Mouse (Mus musculus): ENCODE data around the gene M6pr. TPM values are rescaled to one million over a fixed set of nuclear protein-coding genes. Genes with fewer than 3 reads are reported as not detected.

Gene M6pr
- 45.9 TPM for polyA plus RNA-seq (2014; fragmentation: Illumina TruSeq; extraction: RNeasy Lipid Tissue Mini Kit (QIAGEN cat#74804); ENCODE audit: low read depth, low replicate concordance)

DNA sequence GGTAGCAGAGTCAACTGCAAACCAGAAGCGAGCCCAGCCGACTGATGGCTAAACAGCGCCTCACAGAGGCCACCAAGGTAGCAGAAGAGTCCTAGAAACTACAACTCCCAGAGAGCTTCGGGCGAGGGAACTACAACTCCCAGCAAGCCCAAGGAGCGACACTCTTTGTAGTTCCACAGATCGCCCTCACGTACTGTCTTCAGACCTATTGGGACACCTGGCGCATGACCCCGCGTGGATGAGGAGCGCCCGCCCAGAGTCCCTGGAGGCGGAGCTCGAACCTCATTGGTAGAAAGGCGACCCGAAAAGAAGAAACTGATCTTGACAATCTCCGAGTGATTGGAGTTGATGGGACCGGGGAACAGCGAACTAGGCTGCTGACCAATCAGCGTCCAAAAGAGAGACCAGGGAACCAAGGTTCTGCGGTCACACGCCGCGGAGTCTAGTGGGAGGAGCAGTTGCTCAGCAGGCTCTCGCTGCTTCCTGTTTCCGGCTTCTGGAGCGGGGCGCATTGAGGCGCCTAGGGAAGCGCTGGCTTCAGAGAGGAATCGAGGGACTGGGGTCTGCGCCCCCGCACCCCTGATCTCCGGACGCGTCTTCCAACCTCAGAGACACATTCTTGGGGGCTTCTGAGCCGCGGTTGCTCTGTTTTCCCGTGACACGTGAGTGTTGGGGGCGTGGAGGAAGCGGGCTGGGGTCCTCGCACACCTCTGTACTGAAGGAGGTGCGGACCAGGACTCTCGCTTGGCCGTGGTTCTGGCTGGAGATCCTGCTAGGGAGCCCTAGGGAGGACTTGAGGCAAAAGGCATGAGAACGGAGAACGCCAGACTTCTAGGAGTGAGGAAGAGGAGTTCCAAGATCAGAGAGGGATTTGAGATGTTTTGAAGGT lies at the start of gene M6pr:
TSS of gene M6pr (plus strand) at position 216 of the 889 bp plus-strand sequence.

GRCm38 (mm10) chr6:122282782-122283181 lies 25.7 kb upstream of the M6pr start, which contains the start of gene Klrg1:
Gene Klrg1, minus strand, starts transcription at chr6:122282882.

DNA sequence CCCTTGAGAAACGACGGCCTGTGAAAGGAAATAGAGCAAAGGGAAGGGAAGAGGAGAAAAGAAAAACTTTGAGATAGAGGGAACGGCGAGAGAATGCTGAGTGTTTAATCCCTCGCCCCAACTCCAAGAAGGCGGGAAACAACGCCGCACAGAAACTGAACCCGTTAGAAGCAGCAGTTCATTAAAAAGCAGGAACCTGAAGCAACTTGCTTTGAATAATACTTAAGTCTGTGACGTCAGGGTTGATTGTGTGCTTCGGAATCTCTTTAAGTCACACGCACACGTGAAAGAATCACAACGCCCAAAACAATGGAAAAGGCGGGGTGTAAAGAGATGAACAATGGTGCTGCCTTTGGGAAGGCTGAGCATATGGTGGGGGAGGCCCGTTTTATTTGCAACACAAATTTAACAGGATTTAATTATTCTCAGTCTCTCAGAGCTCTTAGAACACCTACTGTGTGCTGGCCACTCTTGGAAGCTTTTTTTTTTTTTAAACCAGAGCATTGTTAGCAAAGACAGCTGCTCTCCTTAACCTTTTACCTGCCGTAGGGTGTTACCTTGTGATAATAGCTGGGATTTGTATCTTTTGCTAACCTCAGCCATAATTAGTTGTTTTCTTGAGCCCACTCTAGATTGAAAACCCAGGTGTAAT lies 32.0 kb downstream of the M6pr start, which contains the start of gene Phc1:
TSS of gene Phc1 (minus strand) at position 213 of the 652 bp plus-strand sequence.

Other genes starting within 250 kb of the M6pr start
- 0.14 TPM for gene Klrg1, start 25.8 kb upstream of the M6pr start, polyA plus RNA-seq (2014; fragmentation: Illumina TruSeq; extraction: RNeasy Lipid Tissue Mini Kit (QIAGEN cat#74804); ENCODE audit: low read depth, low replicate concordance)
- gene Phc1, start 31.8 kb downstream of the M6pr start, polyA plus RNA-seq (2014; fragmentation: Illumina TruSeq; extraction: RNeasy Lipid Tissue Mini Kit (QIAGEN cat#74804); ENCODE audit: low read depth, low replicate concordance): 35.1 TPM
- gene Rimklb, start 190.0 kb downstream of the M6pr start, polyA plus RNA-seq (2014; fragmentation: Illumina TruSeq; extraction: RNeasy Lipid Tissue Mini Kit (QIAGEN cat#74804); ENCODE audit: low read depth, low replicate concordance): 197 TPM
- 11.4 TPM for gene Mfap5, start 197.1 kb downstream of the M6pr start, polyA plus RNA-seq (2014; fragmentation: Illumina TruSeq; extraction: RNeasy Lipid Tissue Mini Kit (QIAGEN cat#74804); ENCODE audit: low read depth, low replicate concordance)
- not detected for gene Aicda, start 245.1 kb downstream of the M6pr start, polyA plus RNA-seq (2014; fragmentation: Illumina TruSeq; extraction: RNeasy Lipid Tissue Mini Kit (QIAGEN cat#74804); ENCODE audit: low read depth, low replicate concordance)